Mouse (Mus musculus) heart, postnatal 0 days (tissue): ENCODE data around the gene Sept1.
A peak's percentile ranks its signal among the peaks of the same experiment; 100 is the strongest.

Experiments used
- CTCF ChIP-seq: IDR thresholded peaks from 2 replicates; pipeline ENCODE4 v1.5.1; 2016; ENCODE audit warnings: antibody characterized with exemption, control low read depth, low read depth
- EP300 ChIP-seq: IDR thresholded peaks from 2 replicates; pipeline ENCODE4 v1.6.1; 2016; ENCODE audit warnings: antibody characterized with exemption, low read depth

DNA sequence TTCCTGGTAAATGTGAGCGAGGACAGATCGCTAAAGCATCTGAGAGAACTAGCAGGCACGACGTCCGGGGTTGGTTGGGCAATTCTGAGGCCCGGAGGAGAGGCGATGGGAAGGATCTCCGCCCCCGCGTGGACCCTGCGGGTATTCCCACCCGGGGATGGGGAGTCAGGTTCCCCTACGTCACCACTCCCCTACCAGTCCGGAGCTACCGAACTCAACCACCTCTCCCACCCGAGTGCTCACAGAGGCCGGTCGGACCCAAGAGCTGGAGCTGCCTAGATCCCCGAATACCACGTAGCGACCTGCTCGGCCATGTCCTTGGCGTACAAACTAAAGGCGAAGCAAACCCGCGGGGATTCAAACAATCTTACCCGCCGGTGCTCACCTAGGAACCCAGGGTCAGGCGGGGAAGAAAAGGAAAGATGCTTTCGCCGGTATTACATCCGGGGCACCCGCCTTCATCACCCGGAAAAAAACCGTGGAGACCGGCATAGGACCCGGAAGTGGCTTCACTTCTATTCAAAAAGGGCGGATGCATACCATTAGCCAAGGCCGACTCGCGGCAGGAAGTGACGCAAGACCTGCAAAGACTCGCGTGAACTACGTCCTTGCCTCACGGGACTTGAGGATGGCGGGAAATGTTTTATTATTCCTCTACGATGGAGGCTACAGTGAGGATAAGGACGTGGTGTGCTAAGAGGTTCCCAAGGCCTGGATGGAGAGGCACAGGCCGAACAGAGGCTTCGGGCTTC, 37.2 kb downstream of the Sept1 start, which contains the start of gene Cd2bp2:
- TF ChIP-seq CTCF (peak; percentile 6; the same call in 1 of the 2 replicates), EP300 (peak; percentile 78; the same call in 1 of the 2 replicates)
